Mouse (Mus musculus): ENCODE results near the gene Braf.

The Braf gene

DNA sequence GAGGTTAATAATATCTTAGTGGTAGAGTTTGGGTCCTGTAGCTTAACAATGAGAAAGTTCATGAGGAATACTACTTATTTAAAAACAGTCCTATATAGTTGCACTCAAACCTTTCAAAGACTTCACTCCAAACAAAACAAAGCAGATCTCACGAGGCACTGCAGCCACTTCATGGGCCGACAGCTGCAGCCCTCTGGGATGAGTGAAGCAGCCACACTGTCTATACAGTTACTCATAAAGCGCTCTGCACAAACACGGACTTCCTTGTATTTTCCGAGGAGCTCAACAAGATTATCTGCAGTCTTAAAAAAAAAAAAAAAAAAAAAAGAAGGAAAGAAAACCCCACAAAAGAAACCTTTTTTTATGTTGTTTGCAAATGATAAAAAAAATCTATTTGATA, 117.9 kb downstream of the Braf start:
- no peak for DNase-seq (ENCODE audit: low read depth)

DNA sequence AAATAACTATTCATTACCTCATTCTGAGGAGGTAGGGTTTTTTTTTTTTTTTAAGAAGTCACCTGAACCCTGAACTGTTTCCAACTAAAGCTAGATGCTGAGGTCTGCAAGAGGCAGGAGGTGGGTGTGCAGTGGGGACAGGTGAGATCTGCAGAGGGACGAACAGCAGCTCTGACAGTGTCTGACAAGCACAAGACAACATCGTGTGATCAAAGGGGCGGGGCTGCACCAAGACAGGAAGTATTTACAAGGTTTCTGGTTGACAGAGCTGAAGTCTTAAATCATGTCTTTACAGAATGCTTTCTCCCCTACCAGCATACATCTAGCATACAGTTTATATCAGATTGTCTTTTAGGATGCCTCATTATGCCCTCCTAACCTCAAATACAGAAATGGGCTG, 118.4 kb downstream of the Braf start:
- DNase-seq (ENCODE audit: low read depth) = peak; percentile 16

DNA sequence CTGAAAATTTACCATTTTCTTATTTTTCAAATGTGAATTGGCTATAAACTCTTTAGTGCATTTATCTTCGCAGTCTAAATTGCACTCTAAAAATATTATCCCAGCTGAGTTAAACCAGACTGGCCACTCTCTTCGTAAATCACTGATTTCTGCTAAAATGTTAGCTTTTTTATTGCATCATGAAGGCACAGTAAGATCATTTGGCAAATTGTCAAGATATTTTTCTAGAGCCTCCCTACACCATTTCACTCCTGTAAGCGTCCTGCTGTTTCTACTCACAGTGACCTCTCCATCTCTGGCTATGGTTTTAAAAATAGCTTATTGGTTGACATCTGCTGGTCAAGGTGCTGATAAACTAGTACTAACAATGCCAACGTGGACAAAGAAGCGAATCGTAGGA, 119.2 kb downstream of the Braf start:
- no peak for DNase-seq (ENCODE audit: low read depth)

DNA sequence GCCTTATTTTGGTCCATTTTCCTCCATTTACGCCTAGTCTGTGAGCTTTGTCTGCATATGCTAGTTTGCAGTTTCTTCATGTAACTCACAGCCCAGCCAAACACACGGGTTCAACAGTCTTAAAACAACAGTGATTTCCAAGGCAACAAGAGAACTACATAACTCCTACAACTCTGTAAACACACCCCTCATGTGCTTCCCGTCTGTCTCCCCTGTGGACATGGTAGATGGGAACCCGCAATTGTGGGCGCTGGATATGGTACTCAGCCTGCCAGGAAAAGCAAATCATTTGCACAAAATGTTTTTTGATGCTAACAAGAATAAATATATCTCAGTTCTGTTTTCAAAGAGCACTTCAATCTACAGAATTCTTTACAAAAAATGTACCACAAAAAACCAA, 120.7 kb downstream of the Braf start:
- DNase-seq (ENCODE audit: low read depth) = no peak

DNA sequence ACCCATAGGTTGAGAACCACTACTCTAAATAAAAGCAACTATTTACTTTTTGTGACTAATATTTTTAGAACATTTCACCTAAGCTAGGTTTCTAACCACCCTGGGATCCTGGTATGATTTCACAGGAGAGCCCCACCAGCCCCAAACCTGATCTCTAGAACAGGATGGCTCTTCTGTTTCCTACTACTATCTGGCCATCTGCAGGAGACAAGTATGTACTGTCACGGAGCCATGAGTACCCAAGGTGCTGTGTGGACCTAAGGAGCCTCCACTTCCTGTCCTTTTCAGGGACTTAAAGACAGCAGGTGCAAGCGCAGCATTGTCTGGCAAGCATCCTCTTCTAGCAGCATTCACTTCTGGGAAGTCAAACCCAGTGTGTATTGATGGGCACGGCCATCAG, 123.4 kb downstream of the Braf start:
- no peak for DNase-seq (ENCODE audit: low read depth)

DNA sequence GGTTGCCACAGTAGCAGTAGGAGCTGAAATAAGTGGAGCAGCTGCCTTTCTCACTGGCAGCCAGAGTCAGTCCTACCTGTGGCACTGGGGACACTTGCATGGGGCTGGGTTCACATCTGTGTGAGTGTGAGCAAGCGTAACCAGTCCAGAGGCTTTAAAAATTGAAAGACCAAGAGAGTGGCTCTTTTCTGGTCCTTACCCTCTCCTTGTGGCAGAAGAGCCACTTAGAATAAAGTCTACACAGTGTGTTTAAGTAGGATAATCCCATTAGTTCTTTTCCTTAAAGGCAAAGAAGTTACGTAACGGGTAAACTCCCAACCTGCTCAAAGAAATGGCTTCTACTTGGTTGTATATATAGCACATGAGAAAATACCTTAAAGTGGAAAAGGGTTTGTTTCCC, 124.4 kb downstream of the Braf start:
- no peak for DNase-seq (ENCODE audit: low read depth)

DNA sequence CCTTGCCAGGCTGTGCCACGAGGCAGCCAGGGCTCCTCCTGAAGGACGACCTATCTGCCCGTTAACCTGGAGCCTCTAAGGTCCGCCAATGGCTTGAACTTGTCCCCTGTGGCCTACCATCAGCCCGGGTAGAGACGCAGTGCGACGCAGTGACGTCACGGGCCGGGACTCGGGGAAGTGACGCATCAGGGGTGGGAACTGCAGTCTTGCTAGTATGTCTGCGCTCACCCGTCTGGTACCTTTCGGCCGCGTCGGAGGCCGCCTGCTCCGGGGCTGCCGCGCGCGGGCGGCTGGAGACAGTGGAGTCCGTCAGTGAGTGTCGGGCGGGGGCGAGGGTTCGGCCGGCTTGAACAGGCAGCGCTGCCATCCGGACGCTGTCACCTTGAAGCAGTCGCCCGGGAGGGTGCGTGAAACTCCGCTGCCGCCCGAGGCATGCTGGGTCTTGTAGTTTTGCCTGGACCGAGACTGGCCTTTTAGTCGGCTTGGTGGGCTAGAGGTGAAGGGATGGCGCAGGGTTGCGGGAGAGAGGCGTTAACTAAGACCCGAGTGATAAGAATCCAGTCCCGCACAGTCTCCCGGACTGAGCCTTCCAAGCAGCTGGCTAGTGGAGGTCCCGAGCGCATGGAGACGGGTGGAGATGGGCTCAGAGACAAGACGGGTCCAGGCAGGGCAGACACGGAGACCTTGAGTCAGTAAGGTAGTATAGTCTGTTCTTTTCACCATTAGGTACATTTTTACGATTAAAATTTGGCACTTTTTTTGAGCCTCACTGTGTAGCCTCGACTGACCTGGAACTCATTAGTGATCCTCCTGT, 132.7 kb downstream of the Braf start, which contains the start of gene Ndufb2:
Ndufb2 (plus strand) TSS at position 174 of the 814 bp plus-strand sequence.
- peak; percentile 96 for DNase-seq (ENCODE audit: low read depth)

DNA sequence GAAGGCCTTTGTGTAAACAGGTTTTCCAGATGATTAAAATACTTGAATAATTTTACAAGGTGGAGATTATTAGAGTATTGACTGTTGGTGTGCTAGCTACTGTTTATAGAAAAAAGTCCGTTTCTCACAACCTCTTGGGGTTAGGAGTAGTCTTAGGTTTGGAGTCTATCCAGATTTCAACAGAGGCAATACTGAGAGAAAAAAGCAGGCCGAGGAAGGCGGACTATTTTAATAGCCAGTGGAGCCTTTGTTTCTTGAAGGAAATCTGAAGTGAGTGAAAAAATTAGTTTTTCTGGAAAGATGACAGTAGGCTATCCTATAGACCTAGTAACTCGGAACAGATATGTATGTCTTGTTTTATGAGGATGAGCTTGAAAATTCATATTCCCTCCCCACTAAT, 133.8 kb downstream of the Braf start:
- peak; percentile 12 for DNase-seq (ENCODE audit: low read depth)

DNA sequence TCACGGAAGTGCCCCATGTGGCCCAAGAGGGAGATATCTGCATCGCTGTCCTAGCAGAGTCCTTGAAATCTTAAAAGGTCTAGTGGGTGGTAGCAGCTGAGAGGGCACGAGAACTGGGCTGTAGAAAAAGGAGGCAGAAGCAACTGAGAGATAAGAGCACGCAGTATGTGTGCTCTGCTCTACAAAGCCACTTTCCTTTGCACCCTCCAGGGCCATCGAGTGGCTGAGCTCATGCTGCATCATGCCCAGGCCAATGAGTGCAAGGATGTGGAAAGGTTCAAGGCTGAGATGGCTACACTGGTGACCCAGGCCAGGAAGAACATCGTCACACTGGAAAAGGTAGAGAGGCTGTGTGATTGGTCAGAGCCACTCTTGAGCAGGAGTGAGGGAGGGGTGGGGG, 139.7 kb downstream of the Braf start, which contains the start of gene Gm42420:
Gm42420 (plus strand) TSS at position 237 of the 400 bp plus-strand sequence.
- DNase-seq (ENCODE audit: low read depth) = no peak

DNA sequence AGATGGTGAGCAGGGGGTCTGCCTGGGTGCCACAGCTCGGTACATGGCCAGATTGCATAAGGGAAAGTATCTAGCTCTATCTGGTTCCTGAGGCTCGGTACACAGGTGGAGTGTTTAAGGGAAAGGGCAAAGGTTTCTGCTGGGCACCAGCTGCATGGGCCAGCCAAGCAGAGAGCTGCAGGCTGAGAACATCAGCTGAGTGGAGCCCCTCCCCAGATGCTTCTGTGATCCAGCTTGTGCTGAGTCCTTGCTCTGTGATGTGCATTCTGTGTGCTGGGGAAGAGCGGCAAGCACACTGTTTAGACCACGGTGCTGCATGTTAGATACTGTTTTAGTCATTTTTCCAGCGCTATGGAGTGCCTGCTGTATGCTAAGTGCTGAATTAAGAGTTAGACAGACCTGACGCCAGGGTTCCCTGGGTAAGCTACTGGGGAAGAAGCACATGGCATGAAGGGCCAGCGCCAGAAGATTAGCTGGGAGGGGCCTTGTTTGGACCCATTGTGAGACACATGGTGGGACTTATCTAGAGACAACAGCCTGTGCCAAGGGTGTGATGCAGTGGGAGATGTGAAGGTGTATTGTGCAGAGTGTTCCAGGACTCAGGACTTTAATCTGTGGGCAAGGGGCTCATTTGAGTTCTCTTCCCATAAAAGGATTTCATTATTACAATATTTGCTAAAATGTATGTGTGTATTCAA, 144.0 kb downstream of the Braf start:
- DNase-seq (ENCODE audit: low read depth) = no peak

DNA sequence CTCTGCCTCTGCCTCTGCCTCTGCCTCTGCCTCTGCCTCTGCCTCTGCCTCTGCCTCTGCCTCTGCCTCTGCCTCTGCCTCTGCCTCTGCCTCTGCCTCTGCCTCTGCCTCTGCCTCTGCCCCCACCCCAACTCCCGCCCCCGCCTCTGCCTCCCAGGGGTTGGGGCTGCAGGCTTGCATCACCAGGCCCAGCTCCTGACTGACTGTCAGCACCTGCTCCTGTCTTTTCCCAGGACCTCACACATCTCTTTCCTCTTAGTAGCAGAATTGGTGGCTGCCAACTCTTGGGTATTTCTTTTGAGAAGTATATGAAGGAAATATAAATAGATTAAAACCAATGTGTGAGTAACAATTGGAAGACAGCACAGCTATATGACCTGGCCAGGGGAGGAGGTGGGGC, 144.7 kb downstream of the Braf start:
- no peak for DNase-seq (ENCODE audit: low read depth)

DNA sequence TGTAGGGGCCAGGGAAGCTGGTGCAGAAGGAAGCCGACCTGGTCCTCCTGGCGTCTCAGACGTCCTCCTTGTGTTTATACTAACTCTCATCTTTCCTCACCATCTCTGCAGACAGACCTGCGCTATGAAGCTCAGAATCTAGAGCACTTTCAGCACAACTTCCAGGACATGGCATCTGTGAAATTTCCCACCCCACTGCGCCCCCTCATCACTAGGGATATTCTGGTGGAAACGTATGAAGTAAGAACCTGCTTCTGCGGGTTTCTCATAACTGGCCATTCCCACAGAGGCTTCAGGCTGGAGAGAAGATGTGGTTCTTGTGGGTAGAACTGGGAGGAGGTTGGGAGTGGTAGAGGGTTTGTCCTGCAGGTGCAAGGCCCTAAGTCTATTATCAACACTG, 145.7 kb downstream of the Braf start:
- DNase-seq (ENCODE audit: low read depth) = no peak

DNA sequence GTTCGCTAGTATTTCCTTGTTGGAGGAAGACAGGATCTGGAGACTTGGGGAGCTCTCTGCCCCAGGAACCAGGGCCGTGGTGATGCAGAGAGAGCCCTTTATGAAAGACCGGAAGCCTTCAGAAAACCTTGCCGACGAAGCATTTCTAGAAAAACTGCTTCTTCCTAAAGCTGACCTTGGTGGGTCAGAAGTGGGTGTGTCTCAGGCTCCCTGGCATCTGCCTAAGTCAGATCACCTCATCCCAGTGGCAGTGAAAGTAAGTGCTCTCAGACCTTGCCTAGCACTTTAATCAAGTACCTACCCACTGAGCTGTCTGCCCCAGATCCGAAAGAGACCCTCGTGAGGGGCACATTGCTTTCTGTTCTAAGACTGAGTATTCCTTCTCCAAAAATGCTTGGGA, 150.3 kb downstream of the Braf start:
- peak; percentile 70 for DNase-seq (ENCODE audit: low read depth)

DNA sequence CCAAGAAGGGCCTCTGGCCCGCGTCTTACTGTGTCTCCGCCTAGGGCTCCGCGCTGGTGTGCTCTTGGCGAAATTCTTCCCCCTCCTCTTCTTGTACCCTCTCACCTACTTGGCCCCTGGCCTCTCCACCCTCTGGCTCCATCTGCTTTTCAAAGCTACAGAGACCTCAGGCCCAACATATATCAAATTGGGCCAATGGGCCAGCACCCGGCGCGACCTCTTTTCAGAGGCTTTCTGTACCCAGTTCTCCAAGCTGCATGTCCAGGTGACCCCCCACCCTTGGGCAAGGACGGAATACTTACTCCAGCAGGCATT, 150.8 kb downstream of the Braf start:
- DNase-seq (ENCODE audit: low read depth) = no peak

DNA sequence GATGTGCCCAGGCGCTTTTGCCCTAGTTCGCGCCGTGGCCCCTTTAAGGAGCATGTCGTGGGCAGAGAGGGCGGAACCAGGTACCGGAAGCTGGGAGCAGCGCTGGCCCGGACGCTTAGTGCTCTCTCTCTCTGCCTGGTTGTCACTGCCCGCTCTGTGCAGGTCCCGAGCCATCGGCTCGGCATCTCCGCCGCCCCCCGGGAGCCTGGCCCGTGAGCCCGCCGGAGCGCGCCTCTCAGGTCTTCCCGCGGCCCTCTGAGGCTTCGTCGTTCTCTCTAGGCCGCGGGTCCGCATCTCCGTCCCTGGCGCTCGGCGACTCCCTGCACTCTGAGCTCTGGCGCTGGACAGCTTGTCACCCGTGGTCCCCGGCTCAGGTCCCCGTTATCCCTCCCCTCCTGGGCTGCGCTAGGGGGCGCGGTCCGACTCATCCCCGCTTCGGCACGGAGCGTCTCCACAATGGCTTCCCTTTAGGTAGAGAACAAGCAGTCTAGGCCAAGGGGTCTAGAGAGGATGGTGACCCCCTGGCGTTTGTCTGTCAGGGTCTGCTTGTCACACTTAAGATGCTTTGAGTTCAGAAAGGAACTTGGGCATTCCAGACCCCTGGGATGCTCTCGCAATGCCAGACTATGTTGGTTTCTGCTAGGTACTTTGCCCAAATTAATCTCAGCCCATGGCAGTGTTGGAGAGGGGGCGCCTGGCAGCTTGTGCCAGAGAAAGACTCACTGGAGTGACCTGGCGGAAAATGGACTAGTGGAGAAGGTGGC, 151.3 kb downstream of the Braf start, which contains the start of gene Adck2:
Adck2 (plus strand) TSS at position 83 of the 764 bp plus-strand sequence.
- peak; percentile 90 for DNase-seq (ENCODE audit: low read depth)

DNA sequence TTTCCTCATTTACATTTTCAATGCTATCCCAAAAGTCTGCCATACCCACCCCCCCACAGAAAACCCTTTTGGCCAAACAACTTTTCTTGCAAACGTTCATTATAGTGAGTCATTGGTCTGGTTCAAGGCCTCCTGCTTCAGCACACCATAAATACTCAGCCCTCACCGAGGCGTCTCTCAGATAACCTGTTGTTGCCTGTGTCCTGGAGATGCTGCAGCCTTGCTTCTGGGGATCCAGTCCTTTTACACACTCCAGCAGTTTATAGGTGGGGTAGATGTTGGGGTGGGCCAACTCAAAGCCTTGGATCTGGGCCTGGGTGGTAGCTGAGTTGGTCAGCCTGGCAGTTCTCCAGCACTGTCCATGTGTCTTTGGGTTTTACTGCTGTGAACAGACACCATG, 154.8 kb downstream of the Braf start:
- no peak for DNase-seq (ENCODE audit: low read depth)

DNA sequence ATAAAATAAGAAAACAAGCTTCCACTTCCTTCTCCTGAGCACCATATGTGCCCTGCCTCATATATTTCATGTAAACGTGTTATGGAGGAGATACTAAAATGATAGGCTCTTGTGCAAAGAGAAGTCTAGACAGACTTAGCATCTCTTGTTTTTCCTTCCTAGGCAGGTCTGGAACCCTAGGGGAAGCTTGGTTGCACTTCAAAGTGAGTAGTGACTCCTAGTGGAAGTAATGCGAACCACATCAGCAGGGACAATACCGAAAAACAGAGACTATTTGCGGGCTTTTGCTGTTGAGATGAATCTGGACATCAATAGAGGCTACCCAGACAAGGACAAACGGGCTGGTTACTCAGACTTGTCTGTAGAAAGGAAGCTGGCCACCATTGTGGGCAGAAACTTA, 157.7 kb downstream of the Braf start:
- peak; percentile 72 for DNase-seq (ENCODE audit: low read depth)

DNA sequence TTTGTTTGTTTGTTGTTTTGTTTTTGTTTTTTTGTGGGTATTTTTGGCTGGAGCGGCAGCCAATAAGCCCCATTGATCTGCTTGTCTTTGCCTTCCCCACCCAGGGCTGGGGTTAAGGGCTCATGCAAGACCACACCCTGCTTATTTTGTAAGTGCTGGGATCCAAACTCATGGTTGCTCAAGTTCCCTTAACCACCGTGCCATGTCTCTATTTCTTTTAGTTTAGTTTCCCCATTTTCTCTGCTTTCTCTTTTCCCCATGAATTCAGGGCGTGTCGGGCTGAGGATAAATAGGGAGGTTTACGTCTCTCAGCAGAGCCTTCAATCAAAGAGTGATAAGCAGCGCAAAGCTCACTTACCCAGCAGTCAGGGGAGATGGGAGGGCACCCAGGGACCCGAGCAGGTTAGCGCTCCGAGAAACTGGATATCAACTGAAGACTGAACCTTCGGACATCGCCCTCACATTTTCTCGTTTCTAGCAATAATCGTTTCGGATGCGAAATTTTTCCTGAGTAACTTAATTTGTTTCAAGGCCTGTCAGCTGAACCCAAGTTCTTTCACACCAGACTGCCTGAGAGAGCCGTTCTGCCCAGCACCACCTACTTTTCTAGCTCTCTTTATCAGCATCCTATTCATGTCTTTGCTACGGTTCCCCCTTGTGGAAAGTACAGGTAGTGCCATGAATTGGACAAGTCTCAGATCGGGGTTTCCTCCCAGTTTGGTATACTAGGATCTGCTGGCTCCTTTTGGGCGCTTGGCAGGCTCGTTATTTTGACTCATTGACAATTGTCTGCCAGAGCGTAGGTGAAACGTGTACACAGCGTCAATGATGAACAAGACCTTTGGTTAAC, 162.9 kb downstream of the Braf start:
- DNase-seq (ENCODE audit: low read depth) = peak; percentile 85

DNA sequence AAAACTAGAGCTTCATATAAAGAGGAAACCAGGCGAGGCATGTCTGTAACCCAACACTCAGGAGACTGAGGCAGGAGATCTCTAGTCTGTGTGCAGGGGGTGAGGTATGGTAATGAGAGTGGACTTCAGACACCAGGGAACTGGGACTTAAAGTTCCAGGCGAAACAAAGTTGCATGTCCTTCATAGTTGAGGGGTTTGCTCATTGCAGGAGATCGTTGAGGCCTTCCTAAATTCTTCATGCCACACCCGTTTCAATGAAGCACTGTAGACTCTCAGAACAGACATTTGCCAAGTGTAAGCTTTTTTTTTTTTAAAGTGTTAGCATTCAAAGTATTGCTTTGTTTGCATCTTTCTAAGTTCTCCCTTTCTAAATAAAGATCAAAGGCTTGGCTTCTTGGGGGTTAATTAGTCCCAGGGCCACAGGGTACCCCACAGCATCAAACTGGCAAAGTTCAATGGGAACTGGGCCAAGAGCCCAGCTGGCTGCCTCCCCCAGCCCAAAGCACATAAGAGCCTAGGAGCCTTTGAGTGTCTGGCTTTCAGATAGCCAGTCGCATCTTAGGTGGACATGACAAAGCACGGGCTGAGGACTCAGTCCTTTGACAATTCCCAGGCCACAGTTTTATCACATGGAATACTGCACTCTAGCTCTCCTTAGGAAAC, 165.9 kb downstream of the Braf start:
- no peak for DNase-seq (ENCODE audit: low read depth)

DNA sequence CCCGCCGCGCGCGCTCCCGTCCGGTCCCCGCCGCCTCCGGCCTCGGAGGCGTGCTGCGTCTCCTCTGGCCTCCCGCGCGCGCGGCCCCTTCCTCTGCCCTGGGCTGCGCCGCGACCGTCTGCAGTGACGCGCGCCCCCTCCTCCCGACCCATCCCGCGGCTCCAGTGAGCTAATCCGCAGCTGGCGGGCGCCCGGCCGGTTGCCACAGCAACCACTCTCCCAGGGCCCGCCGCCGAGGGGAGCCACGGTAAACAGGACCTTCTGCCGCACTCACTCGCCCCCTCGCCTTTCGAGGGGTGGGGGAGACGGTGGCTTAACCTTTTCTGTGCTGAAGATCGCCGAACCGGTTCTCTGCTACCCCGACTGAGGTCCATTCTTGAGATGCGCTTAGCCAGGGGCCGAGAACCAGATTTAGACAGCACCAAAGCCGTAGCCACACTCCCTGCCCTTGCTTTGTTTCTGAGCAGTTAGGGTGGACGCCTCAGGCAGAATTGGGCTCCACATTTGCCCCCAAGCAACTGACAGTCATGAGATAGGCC, 167.5 kb downstream of the Braf start, which contains the start of gene Dennd2a:
Dennd2a (minus strand) TSS at position 145 of the 539 bp plus-strand sequence.
- DNase-seq (ENCODE audit: low read depth) = no peak
